Mouse (Mus musculus) MEL (cell line): ENCODE data around the gene Dtnb. TPM values are rescaled to one million over a fixed set of nuclear protein-coding genes. Genes with fewer than 3 reads are reported as not detected.

Experiments used
- DNase-seq: peaks from one replicate; pipeline ENCODE4 v3.0.0; 2011; ENCODE audit warnings: low read depth, low spot score
- H3K27ac ChIP-seq: 2 replicates; pipeline ENCODE4 v1.5.1; 2012; ENCODE audit warnings: low read depth, mild to moderate bottlenecking, control low read depth, low read length, moderate library complexity; ENCODE audit not compliant: control insufficient read depth
- H3K27me3 ChIP-seq, 2 experiments: fragments of 150-350 bp in 1 of 2; sonication (generic) in 1 of 2; 2 replicates each; pipeline ENCODE4 v1.6.1; 2012; ENCODE audit warnings: low read length in 2 of 2, mild to moderate bottlenecking in 2 of 2, improper control_type of control experiment in 1 of 2, moderate library complexity in 1 of 2; ENCODE audit not compliant: insufficient read depth in 2 of 2, control insufficient read depth in 1 of 2
- H3K36me3 ChIP-seq, 2 experiments: 2 replicates each; pipeline ENCODE4 v1.6.1; 2012 to 2014; ENCODE audit warnings: low read length in 2 of 2, improper control_type of control experiment in 1 of 2, inconsistent platforms in 1 of 2, mild to moderate bottlenecking in 1 of 2; ENCODE audit not compliant: insufficient read depth in 2 of 2, control insufficient read depth in 1 of 2
- H3K4me1 ChIP-seq, 2 experiments: fragments of 150-350 bp in 1 of 2; sonication (generic) in 1 of 2; 2 replicates each; pipeline ENCODE4 v1.6.1; 2012; ENCODE audit warnings: low read length in 2 of 2, improper control_type of control experiment in 1 of 2, mild to moderate bottlenecking in 1 of 2; ENCODE audit not compliant: insufficient read depth in 2 of 2, control insufficient read depth in 1 of 2
- H3K4me3 ChIP-seq, 2 experiments: fragments of 150-350 bp in 1 of 2; sonication (generic) in 1 of 2; 2 replicates each; pipeline ENCODE4 v1.5.1; 2012; ENCODE audit warnings: low read depth in 2 of 2, low read length in 2 of 2, mild to moderate bottlenecking in 2 of 2, moderate library complexity in 2 of 2, control low read depth in 1 of 2, improper control_type of control experiment in 1 of 2; ENCODE audit not compliant: control insufficient read depth in 1 of 2, insufficient read depth in 1 of 2
- H3K79me2 ChIP-seq: 2 replicates; pipeline ENCODE4 v1.6.1; 2012; ENCODE audit warnings: mild to moderate bottlenecking, low read length, moderate library complexity; ENCODE audit not compliant: control insufficient read depth, poor library complexity, insufficient read depth
- H3K9ac ChIP-seq: 2 replicates; pipeline ENCODE4 v1.6.1; 2012; ENCODE audit warnings: low read depth, mild to moderate bottlenecking, control low read depth, low read length, moderate library complexity; ENCODE audit not compliant: control insufficient read depth, poor library complexity, severe bottlenecking
- H3K9me3 ChIP-seq: fragments of 150-350 bp; sonication (generic); replicated peaks from 2 replicates; pipeline ENCODE4 v1.6.1; 2012; ENCODE audit warnings: mild to moderate bottlenecking, low read length, improper control_type of control experiment, moderate library complexity; ENCODE audit not compliant: insufficient read depth
- BHLHE40 ChIP-seq: IDR thresholded peaks from 2 replicates; pipeline ENCODE4 v1.6.1; 2012; ENCODE audit warnings: low read depth, mild to moderate bottlenecking, inconsistent platforms, low read length, improper control_type of control experiment, borderline replicate concordance
- CHD2 ChIP-seq: IDR thresholded peaks from 2 replicates; pipeline ENCODE4 v1.6.1; 2011; ENCODE audit warnings: low read length, improper control_type of control experiment
- CTCF ChIP-seq, 3 experiments: IDR thresholded peaks in 2 of 3; conservative IDR thresholded peaks in 1 of 3; 2 replicates each; pipeline ENCODE4 v1.5.1; 2011 to 2012; ENCODE audit warnings: low read length in 3 of 3, low read depth in 2 of 3, mild to moderate bottlenecking in 2 of 3, improper control_type of control experiment in 1 of 3, inconsistent platforms in 1 of 3, mixed read lengths in 1 of 3, moderate library complexity in 1 of 3; ENCODE audit not compliant: control insufficient read depth in 1 of 3, insufficient read depth in 1 of 3, poor library complexity in 1 of 3, severe bottlenecking in 1 of 3
- E2F4 ChIP-seq: IDR thresholded peaks from 2 replicates; pipeline ENCODE4 v1.6.1; 2011; ENCODE audit warnings: low read depth, low read length, improper control_type of control experiment, borderline replicate concordance
- EP300 ChIP-seq, 2 experiments: IDR thresholded peaks; 2 replicates each; pipeline ENCODE4 v1.6.1; 2011; ENCODE audit warnings: improper control_type of control experiment in 2 of 2, low read length in 2 of 2, low read depth in 1 of 2, mild to moderate bottlenecking in 1 of 2
- ETS1 ChIP-seq: IDR thresholded peaks from 2 replicates; pipeline ENCODE4 v1.6.1; 2012; ENCODE audit warnings: low read depth, mild to moderate bottlenecking, inconsistent platforms, low read length, improper control_type of control experiment, moderate library complexity
- GABPA ChIP-seq: IDR thresholded peaks from 2 replicates; pipeline ENCODE4 v1.6.1; 2012; ENCODE audit warnings: low read depth, mild to moderate bottlenecking, inconsistent platforms, low read length, improper control_type of control experiment, moderate library complexity
- HCFC1 ChIP-seq: IDR thresholded peaks from 2 replicates; pipeline ENCODE4 v1.6.1; 2012; ENCODE audit warnings: low read depth, mild to moderate bottlenecking, inconsistent platforms, low read length, improper control_type of control experiment, moderate library complexity
- KAT2A ChIP-seq: conservative IDR thresholded peaks from 2 replicates; pipeline ENCODE4 v1.6.1; 2012; ENCODE audit warnings: low read depth, low read length, improper control_type of control experiment, inconsistent platforms
- MAX ChIP-seq: IDR thresholded peaks from 2 replicates; pipeline ENCODE4 v1.6.1; 2011; ENCODE audit warnings: low read length, improper control_type of control experiment
- MAZ ChIP-seq: IDR thresholded peaks from 2 replicates; pipeline ENCODE4 v1.6.1; 2012; ENCODE audit warnings: low read depth, mild to moderate bottlenecking, inconsistent platforms, low read length, improper control_type of control experiment
- MEF2A ChIP-seq: IDR thresholded peaks from 2 replicates; pipeline ENCODE4 v1.6.1; 2014; ENCODE audit warnings: low read depth, mild to moderate bottlenecking, inconsistent platforms, low read length, improper control_type of control experiment; ENCODE audit not compliant: poor library complexity, insufficient replicate concordance, severe bottlenecking; ENCODE audit errors: extremely low read depth
- MXI1 ChIP-seq: IDR thresholded peaks from 2 replicates; pipeline ENCODE4 v1.6.1; 2011; ENCODE audit warnings: mild to moderate bottlenecking, low read depth, low read length, improper control_type of control experiment
- MYC ChIP-seq: IDR thresholded peaks from 2 replicates; pipeline ENCODE4 v1.6.1; 2011; ENCODE audit warnings: low read depth, mild to moderate bottlenecking, low read length, improper control_type of control experiment, moderate library complexity
- NELFE ChIP-seq: IDR thresholded peaks from 2 replicates; pipeline ENCODE4 v1.6.1; 2011; ENCODE audit warnings: low read depth, low read length, improper control_type of control experiment
- POLR2A ChIP-seq, 2 experiments: IDR thresholded peaks; 2 replicates each; pipeline ENCODE4 v1.6.1; 2011 to 2012; ENCODE audit warnings: low read length in 2 of 2, mild to moderate bottlenecking in 2 of 2, control low read depth in 1 of 2, improper control_type of control experiment in 1 of 2, low read depth in 1 of 2, moderate library complexity in 1 of 2; ENCODE audit not compliant: control insufficient read depth in 1 of 2, insufficient read depth in 1 of 2, poor library complexity in 1 of 2
- POLR2AphosphoS2 ChIP-seq: IDR thresholded peaks from 2 replicates; pipeline ENCODE4 v1.6.1; 2011; ENCODE audit warnings: low read length, improper control_type of control experiment
- POLR2AphosphoS5 ChIP-seq: IDR thresholded peaks from 2 replicates; pipeline ENCODE4 v1.6.1; 2012; ENCODE audit warnings: low read depth, borderline replicate concordance, mild to moderate bottlenecking, inconsistent platforms, low read length, moderate library complexity, mixed read lengths
- RAD21 ChIP-seq: IDR thresholded peaks from 2 replicates; pipeline ENCODE4 v1.6.1; 2011; ENCODE audit warnings: mild to moderate bottlenecking, low read depth, low read length, improper control_type of control experiment
- RCOR1 ChIP-seq: IDR thresholded peaks from 2 replicates; pipeline ENCODE4 v1.6.1; 2012; ENCODE audit warnings: low read depth, mild to moderate bottlenecking, inconsistent platforms, low read length, improper control_type of control experiment
- SIN3A ChIP-seq: IDR thresholded peaks from 2 replicates; pipeline ENCODE4 v1.6.1; 2012; ENCODE audit warnings: low read length, improper control_type of control experiment, inconsistent platforms
- TCF12 ChIP-seq: IDR thresholded peaks from 2 replicates; pipeline ENCODE4 v1.6.1; 2014; ENCODE audit warnings: low read depth, mild to moderate bottlenecking, inconsistent platforms, low read length, improper control_type of control experiment, moderate library complexity
- USF2 ChIP-seq, 2 experiments: IDR thresholded peaks; 2 replicates each; pipeline ENCODE4 v1.6.1; 2011 to 2012; ENCODE audit warnings: improper control_type of control experiment in 2 of 2, low read length in 2 of 2, borderline replicate concordance in 1 of 2, inconsistent platforms in 1 of 2, low read depth in 1 of 2, mild to moderate bottlenecking in 1 of 2; ENCODE audit not compliant: insufficient read depth in 1 of 2
- ZC3H11A ChIP-seq: IDR thresholded peaks from 2 replicates; pipeline ENCODE4 v1.6.1; 2012; ENCODE audit warnings: low read depth, mild to moderate bottlenecking, inconsistent platforms, low read length, improper control_type of control experiment
- ZKSCAN1 ChIP-seq: IDR thresholded peaks from 2 replicates; pipeline ENCODE4 v1.6.1; 2012; ENCODE audit warnings: low read depth, mild to moderate bottlenecking, inconsistent platforms, low read length, improper control_type of control experiment, moderate library complexity
- polyA plus RNA-seq, 2 experiments: library from polyadenylated mRNA; stranded (reverse) in 1 of 2; unstranded in 1 of 2; fragments of >175 nt in 1 of 2; fragments of >200 nt in 1 of 2; gene quantifications; 2 replicates each; pipeline versions ENCODE4 v1.2.1 to v1.2.4; 2012; ENCODE audit warnings: low replicate concordance in 2 of 2, low read depth in 1 of 2; ENCODE audit not compliant: insufficient read length in 2 of 2, insufficient read depth in 1 of 2, missing spikeins in 1 of 2
- total RNA-seq: library from RNA; depleted of rRNA; stranded (reverse); fragments of 300-350 nt; gene quantifications from 2 replicates; pipeline ENCODE4 v1.2.3, GENCODE M21; 2012

The Dtnb gene
- total and polyA plus RNA-seq, 3 experiments, result 18.6 to 24.9 TPM; not detected in 1

GRCm38 (mm10) chr12:3781482-3781881 lies 209.3 kb downstream of the Dtnb start (continued):
- TF ChIP-seq CTCF (IDR thresholded peaks at IDR 0.05 in 2 of 3, conservative IDR thresholded peaks at IDR 0.05 in 1 of 3; ENCODE audit: control insufficient read depth in 1 of 3, insufficient read depth in 1 of 3, low read depth in 2 of 3, low read length in 3 of 3, poor library complexity in 1 of 3, severe bottlenecking in 1 of 3), result peak; percentile 91 to 99 (median 92)
- TF ChIP-seq MYC, result no peak
- no peak for TF ChIP-seq POLR2AphosphoS2
- no peak for TF ChIP-seq BHLHE40
- TF ChIP-seq E2F4, result no peak
- no peak for TF ChIP-seq USF2 (IDR thresholded peaks at IDR 0.05; ENCODE audit: borderline replicate concordance in 1 of 2, insufficient read depth in 1 of 2, low read depth in 1 of 2, low read length in 2 of 2)
- no peak; the same call in 1 of the 2 replicates for TF ChIP-seq MAX
- no peak for TF ChIP-seq RCOR1
- no peak for TF ChIP-seq MXI1
- no peak for TF ChIP-seq TCF12
- no peak for TF ChIP-seq KAT2A

DNA sequence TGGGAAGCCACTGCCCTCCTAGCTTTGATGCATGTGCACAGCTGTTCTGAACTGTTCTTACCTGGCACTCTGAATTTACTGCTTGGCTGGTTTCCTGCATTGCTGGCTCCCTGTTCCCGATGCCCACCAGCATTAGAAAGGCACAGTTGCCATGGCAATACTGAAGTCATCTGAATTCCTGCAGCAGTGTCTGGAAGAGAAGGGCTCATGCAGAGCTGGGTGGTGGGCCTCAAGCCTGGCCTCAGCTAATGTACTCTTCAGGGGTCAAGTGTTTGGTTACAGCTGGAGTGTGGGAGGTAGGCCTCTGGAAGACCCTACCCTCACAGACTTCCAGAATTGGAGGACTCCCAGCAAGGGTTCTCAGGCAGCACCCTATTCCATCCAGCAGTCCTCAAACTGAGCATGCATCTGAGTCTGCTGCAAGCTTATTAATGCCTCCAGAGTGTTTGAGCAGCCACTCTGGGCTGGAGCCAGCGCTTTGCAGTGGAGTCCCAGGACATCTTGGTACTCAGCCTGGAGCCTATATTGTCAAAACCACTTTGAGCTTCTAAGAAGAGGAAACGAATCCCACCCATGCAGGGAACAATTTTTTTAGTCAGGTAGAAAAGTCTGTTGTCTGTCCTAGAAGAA lies 211.1 kb downstream of the Dtnb start:
- Histone ChIP-seq H3K27ac (no peak overlapping the region), H3K36me3 (no peaks in the 10 kb centered on the region; a peak in 1 of 4 replicates), H3K79me2 (no peaks in the 10 kb centered on the region)
- TF ChIP-seq MEF2A (no peak), TCF12 (no peak), MAZ (no peak), SIN3A (no peak), ETS1 (no peak), POLR2A (IDR thresholded peaks at IDR 0.05; ENCODE audit: control insufficient read depth in 1 of 2, insufficient read depth in 1 of 2, low read depth in 1 of 2, low read length in 2 of 2, poor library complexity in 1 of 2) (no peak), MAX (no peak), POLR2AphosphoS5 (no peak), HCFC1 (no peak), ZKSCAN1 (no peak), ZC3H11A (no peak), CHD2 (no peak), RAD21 (no peak), EP300 (IDR thresholded peaks at IDR 0.05; ENCODE audit: low read depth in 1 of 2, low read length in 2 of 2) (no peak), GABPA (no peak), NELFE (no peak)
- TF ChIP-seq, all 39 proteins: peak for 0
- Histone ChIP-seq H3K9ac (no peak overlapping the region), H3K27me3 (no peaks in the 10 kb centered on the region), H3K4me3 (no peak overlapping the region), H3K4me1 (peaks cover 0 to 5% of the 10 kb centered on the region in 2 experiments; a peak in 1 of 4 replicates), H3K9me3 (no peaks in the 10 kb centered on the region)
- no peak for DNase-seq
